Mouse (Mus musculus): Measurements from ENCODE around the gene Surf1. TPM values are rescaled to one million over a fixed set of nuclear protein-coding genes. Genes with fewer than 3 reads are reported as not detected.
A peak's percentile ranks its signal among the peaks of the same experiment; 100 is the strongest.

The Surf1 gene
- polyA plus RNA-seq, 1 experiment from 2014 or later = 64.1 TPM

- Histone ChIP-seq H3K36me3 (ENCODE audit: insufficient read depth, low read length) (no peaks in the 10 kb centered on the region), H3K4me1 (replicated peaks; ENCODE audit: insufficient read depth, low read length) (no peaks in the 10 kb centered on the region), H3K27ac (no peak overlapping the region), H3K4me2 (ENCODE audit: low read length) (no peak overlapping the region), H3K27me3 (ENCODE audit: insufficient read depth, low read length) (no peaks in the 10 kb centered on the region), H3K9me3 (replicated peaks; ENCODE audit: low read length) (no peaks in the 10 kb centered on the region), H3K9ac (ENCODE audit: low read depth, low read length) (no peak overlapping the region), H3K4me3 (replicated peaks; ENCODE audit: low read depth, low read length) (no peak overlapping the region)
- ATAC-seq (replicated peaks; ENCODE audit: low FRiP score, low read depth) (no peak), DNase-seq (ENCODE audit: low spot score) (no peak)
- no peak for TF ChIP-seq CTCF (IDR thresholded peaks at IDR 0.05; ENCODE audit: low read depth)
- 75% methylated on average over 3 of the region's 3 CpGs for WGBS
Observed at GRCm38 (mm10) chr2:26943253-26943652, 26.9 kb upstream of the Surf1 start.

- ATAC-seq (replicated peaks; ENCODE audit: low FRiP score, low read depth) (peak; percentile 77), DNase-seq (ENCODE audit: low spot score) (no peak)
- H3K4me3 ChIP-seq (replicated peaks; ENCODE audit: low read depth, low read length) = no peak overlapping the region
- no peak overlapping the region for H3K4me2 ChIP-seq (ENCODE audit: low read length)
- no peak overlapping the region for H3K9ac ChIP-seq (ENCODE audit: low read depth, low read length)
- H3K27me3 ChIP-seq (ENCODE audit: insufficient read depth, low read length) = no peaks in the 10 kb centered on the region
- no peak overlapping the region for H3K27ac ChIP-seq
- H3K4me1 ChIP-seq (replicated peaks; ENCODE audit: insufficient read depth, low read length) = no peaks in the 10 kb centered on the region
- no peaks in the 10 kb centered on the region for H3K9me3 ChIP-seq (replicated peaks; ENCODE audit: low read length)
- no peaks in the 10 kb centered on the region for H3K36me3 ChIP-seq (ENCODE audit: insufficient read depth, low read length)
- TF ChIP-seq CTCF (IDR thresholded peaks at IDR 0.05; ENCODE audit: low read depth) = peak; percentile 43; the same call in 1 of the 2 replicates
- WGBS = 36% methylated on average over 5 of the region's 5 CpGs
Observed at GRCm38 (mm10) chr2:26941539-26941938, 25.2 kb upstream of the Surf1 start.

GRCm38 (mm10) chr2:26936425-26936824, 20.1 kb upstream of the Surf1 start:
- H3K9ac ChIP-seq (ENCODE audit: low read depth, low read length) = no peak overlapping the region
- peaks cover 10% of the 10 kb centered on the region; the same call in 1 of the 2 replicates for H3K4me1 ChIP-seq (replicated peaks; ENCODE audit: insufficient read depth, low read length)
- H3K36me3 ChIP-seq (ENCODE audit: insufficient read depth, low read length) = no peaks in the 10 kb centered on the region
- no peak overlapping the region for H3K4me3 ChIP-seq (replicated peaks; ENCODE audit: low read depth, low read length)
- no peak overlapping the region for H3K27ac ChIP-seq
- no peaks in the 10 kb centered on the region for H3K9me3 ChIP-seq (replicated peaks; ENCODE audit: low read length)
- DNase-seq (ENCODE audit: low spot score) = no peak
- no peaks in the 10 kb centered on the region for H3K27me3 ChIP-seq (ENCODE audit: insufficient read depth, low read length)
- no peak for ATAC-seq (replicated peaks; ENCODE audit: low FRiP score, low read depth)
- H3K4me2 ChIP-seq (ENCODE audit: low read length) = no peak overlapping the region
- TF ChIP-seq CTCF (IDR thresholded peaks at IDR 0.05; ENCODE audit: low read depth) = no peak
- 74% methylated on average over 1 of the region's 1 CpGs for WGBS

GRCm38 (mm10) chr2:26935286-26935685, 19.0 kb upstream of the Surf1 start:
- WGBS = 95% methylated on average over 2 of the region's 2 CpGs
- no peak for TF ChIP-seq CTCF (IDR thresholded peaks at IDR 0.05; ENCODE audit: low read depth)

GRCm38 (mm10) chr2:26933304-26934055, 17.1 kb upstream of the Surf1 start, which contains the start of the genes Surf4 and Stkld1:
Gene Surf4, minus strand, starts transcription at chr2:26933928.
Gene Stkld1, plus strand, starts transcription at chr2:26934047.
- ATAC-seq (replicated peaks; ENCODE audit: low FRiP score, low read depth) (peak; percentile 95), DNase-seq (ENCODE audit: low spot score) (peak; percentile 98)
- no peaks in the 10 kb centered on the region for H3K27me3 ChIP-seq (ENCODE audit: insufficient read depth, low read length)
- H3K9me3 ChIP-seq (replicated peaks; ENCODE audit: low read length) = no peaks in the 10 kb centered on the region
- peak within 1 kb of the TSS; percentile 75 for H3K4me2 ChIP-seq (ENCODE audit: low read length)
- H3K27ac ChIP-seq = peak within 1 kb of the TSS; percentile 94
- H3K4me3 ChIP-seq (replicated peaks; ENCODE audit: low read depth, low read length) = peak within 1 kb of the TSS; percentile 82
- peak within 1 kb of the TSS; percentile 89 for H3K9ac ChIP-seq (ENCODE audit: low read depth, low read length)
- no peak for TF ChIP-seq CTCF (IDR thresholded peaks at IDR 0.05; ENCODE audit: low read depth)
- H3K36me3 ChIP-seq (ENCODE audit: insufficient read depth, low read length) = 0 out of 2 replicates have a peak, but pooled peaks cover 3% of the 10 kb centered on the region
- H3K4me1 ChIP-seq (replicated peaks; ENCODE audit: insufficient read depth, low read length) = peaks cover 10% of the 10 kb centered on the region; the same call in 1 of the 2 replicates
- under 1% methylated on average over 57 of the region's 70 CpGs for WGBS

More at GRCm38 (mm10) chr2:26935286-26935685, 19.0 kb upstream of the Surf1 start:
- Histone ChIP-seq H3K27me3 (ENCODE audit: insufficient read depth, low read length) (no peaks in the 10 kb centered on the region), H3K4me1 (replicated peaks; ENCODE audit: insufficient read depth, low read length) (peaks cover 10% of the 10 kb centered on the region; the same call in 1 of the 2 replicates), H3K4me3 (replicated peaks; ENCODE audit: low read depth, low read length) (no peak overlapping the region), H3K27ac (no peak overlapping the region), H3K36me3 (ENCODE audit: insufficient read depth, low read length) (no peaks in the 10 kb centered on the region), H3K4me2 (ENCODE audit: low read length) (no peak overlapping the region), H3K9ac (ENCODE audit: low read depth, low read length) (no peak overlapping the region), H3K9me3 (replicated peaks; ENCODE audit: low read length) (no peaks in the 10 kb centered on the region)
- DNase-seq (ENCODE audit: low spot score) (no peak), ATAC-seq (replicated peaks; ENCODE audit: low FRiP score, low read depth) (no peak)

GRCm38 (mm10) chr2:26932473-26933303, 16.4 kb upstream of the Surf1 start:
- Histone ChIP-seq H3K4me2 (ENCODE audit: low read length) (peak overlapping the region; percentile 75), H3K36me3 (ENCODE audit: insufficient read depth, low read length) (peaks cover 9% of the 10 kb centered on the region), H3K27me3 (ENCODE audit: insufficient read depth, low read length) (no peaks in the 10 kb centered on the region), H3K4me1 (replicated peaks; ENCODE audit: insufficient read depth, low read length) (peaks cover 10% of the 10 kb centered on the region; the same call in 1 of the 2 replicates), H3K27ac (peak overlapping the region; percentile 94), H3K4me3 (replicated peaks; ENCODE audit: low read depth, low read length) (peak overlapping the region; percentile 82), H3K9ac (ENCODE audit: low read depth, low read length) (peak overlapping the region; percentile 89), H3K9me3 (replicated peaks; ENCODE audit: low read length) (no peaks in the 10 kb centered on the region)
- under 1% methylated on average over 32 of the region's 49 CpGs for WGBS
- DNase-seq (ENCODE audit: low spot score) = no peak
- TF ChIP-seq CTCF (IDR thresholded peaks at IDR 0.05; ENCODE audit: low read depth) = no peak
- ATAC-seq (replicated peaks; ENCODE audit: low FRiP score, low read depth) = no peak; the same call in 1 of the 2 replicates
